Mouse (Mus musculus) forebrain, embryonic 10.5 days (tissue): ENCODE data around the gene Lsr. TPM values are rescaled to one million over a fixed set of nuclear protein-coding genes. Genes with fewer than 3 reads are reported as not detected.

Source experiments
- DNase-seq: peaks from one replicate; pipeline ENCODE4 v3.0.0-alpha.2; 2017; ENCODE audit warnings: low spot score; ENCODE audit errors: extremely low spot score
- H3K27ac ChIP-seq: fragments of 300-500 bp; sonication (generic); 2 replicates; pipeline ENCODE4 v1.5.1; 2016; ENCODE audit warnings: mild to moderate bottlenecking
- H3K27me3 ChIP-seq: fragments of 300-500 bp; sonication (generic); 2 replicates; pipeline ENCODE4 v1.6.1; 2016; ENCODE audit warnings: mild to moderate bottlenecking; ENCODE audit not compliant: poor library complexity, severe bottlenecking
- H3K36me3 ChIP-seq: fragments of 300-500 bp; sonication (generic); replicated peaks from 2 replicates; pipeline ENCODE4 v1.6.1; 2016; ENCODE audit warnings: mild to moderate bottlenecking, moderate library complexity
- H3K4me1 ChIP-seq: fragments of 300-500 bp; sonication (generic); 2 replicates; pipeline ENCODE4 v1.6.1; 2016
- H3K4me3 ChIP-seq: fragments of 300-500 bp; sonication (generic); 2 replicates; pipeline ENCODE4 v1.5.1; 2016; ENCODE audit warnings: mild to moderate bottlenecking, moderate library complexity
- H3K9me3 ChIP-seq: fragments of 300-500 bp; sonication (generic); 2 replicates; pipeline ENCODE4 v1.6.1; 2016; ENCODE audit warnings: mild to moderate bottlenecking, moderate library complexity
- WGBS: fragments of 180-500 bp; shearing (Covaris S2); methylation state at CpG from one replicate; pipeline ENCODE4 v1.1.7; 2016; 5-methylcytosine and 5-hydroxymethylcytosine counted together
- polyA plus RNA-seq: library from polyadenylated mRNA; unstranded; fragments of >200 nt; fragmentation: Nextera tagmentation; extraction: Ambion mirVana; gene quantifications from 2 replicates; pipeline ENCODE4 v1.2.1, GENCODE M21; 2016

The Lsr gene
- polyA plus RNA-seq, 1 experiment from 2014 or later, result 41.9 TPM

GRCm38 (mm10) chr7:30981703-30982102, 8.4 kb upstream of the Lsr start:
- DNase-seq, result no peak
- no peaks in the 10 kb centered on the region for H3K4me1 ChIP-seq
- no peaks in the 10 kb centered on the region for H3K27me3 ChIP-seq
- no peak overlapping the region for H3K4me3 ChIP-seq
- H3K9me3 ChIP-seq, result no peaks in the 10 kb centered on the region
- WGBS, result 90% methylated on average over 4 of the region's 4 CpGs
- H3K36me3 ChIP-seq, result no peaks in the 10 kb centered on the region
- no peak overlapping the region for H3K27ac ChIP-seq

- Histone ChIP-seq H3K4me3 (peak within 1 kb of the TSS; percentile 67), H3K36me3 (peaks cover 30% of the 10 kb centered on the region), H3K27ac (peak within 1 kb of the TSS; percentile 88), H3K4me1 (peaks cover 22% of the 10 kb centered on the region), H3K27me3 (peaks cover 23% of the 10 kb centered on the region), H3K9me3 (no peaks in the 10 kb centered on the region)
- WGBS, result under 1% methylated on average over 37 of the region's 37 CpGs
- DNase-seq, result peak; percentile 86
These were observed 431 bp upstream of the Lsr start, which contains the start of gene Fam187b for GRCm38 (mm10) chr7:30973501-30974289. TSS of gene Fam187b (plus strand) at chr7:30973790.

GRCm38 (mm10) chr7:30972426-30973250, 626 bp downstream of the Lsr start:
- Histone ChIP-seq H3K36me3 (peaks cover 38% of the 10 kb centered on the region), H3K4me1 (peaks cover 22% of the 10 kb centered on the region), H3K9me3 (no peaks in the 10 kb centered on the region), H3K27me3 (peaks cover 23% of the 10 kb centered on the region), H3K27ac (peak overlapping the region; percentile 88), H3K4me3 (peak overlapping the region; percentile 67)
- WGBS, result 2% methylated on average over 41 of the region's 41 CpGs
- peak; percentile 23 for DNase-seq

- Histone ChIP-seq H3K4me1 (peaks cover 27% of the 10 kb centered on the region), H3K4me3 (peak overlapping the region; percentile 67), H3K27me3 (peaks cover 23% of the 10 kb centered on the region), H3K9me3 (no peaks in the 10 kb centered on the region), H3K36me3 (peaks cover 44% of the 10 kb centered on the region), H3K27ac (no peak overlapping the region)
- 93% methylated on average over 15 of the region's 15 CpGs for WGBS
- no peak for DNase-seq
These were observed 1.4 kb downstream of the Lsr start for GRCm38 (mm10) chr7:30971901-30972300.

GRCm38 (mm10) chr7:30969174-30969573, 4.1 kb downstream of the Lsr start:
- peaks cover 31% of the 10 kb centered on the region for H3K4me1 ChIP-seq
- no peak overlapping the region for H3K27ac ChIP-seq
- no peak overlapping the region for H3K4me3 ChIP-seq
- no peaks in the 10 kb centered on the region for H3K9me3 ChIP-seq
- no peak for DNase-seq
- peaks cover 58% of the 10 kb centered on the region for H3K36me3 ChIP-seq
- 88% methylated on average over 4 of the region's 4 CpGs for WGBS
- peaks cover 23% of the 10 kb centered on the region for H3K27me3 ChIP-seq

GRCm38 (mm10) chr7:30968611-30969010, 4.7 kb downstream of the Lsr start:
- DNase-seq, result no peak
- H3K4me1 ChIP-seq, result peaks cover 30% of the 10 kb centered on the region
- H3K27ac ChIP-seq, result no peak overlapping the region
- 93% methylated on average over 8 of the region's 8 CpGs for WGBS
- H3K36me3 ChIP-seq, result peaks cover 62% of the 10 kb centered on the region
- peaks cover 22% of the 10 kb centered on the region for H3K27me3 ChIP-seq
- H3K9me3 ChIP-seq, result no peaks in the 10 kb centered on the region
- H3K4me3 ChIP-seq, result no peak overlapping the region

- H3K9me3 ChIP-seq, result no peaks in the 10 kb centered on the region
- H3K27ac ChIP-seq, result no peak overlapping the region
- H3K4me3 ChIP-seq, result no peak overlapping the region
- 77% methylated on average over 3 of the region's 3 CpGs for WGBS
- DNase-seq, result no peak
- H3K36me3 ChIP-seq, result peaks cover 78% of the 10 kb centered on the region
- peaks cover 10% of the 10 kb centered on the region for H3K4me1 ChIP-seq
- H3K27me3 ChIP-seq, result peaks cover 3% of the 10 kb centered on the region
These were observed 6.6 kb downstream of the Lsr start for GRCm38 (mm10) chr7:30966657-30967056.

- 78% methylated on average over 14 of the region's 14 CpGs for WGBS
- H3K9me3 ChIP-seq, result no peaks in the 10 kb centered on the region
- H3K27me3 ChIP-seq, result no peaks in the 10 kb centered on the region
- H3K4me1 ChIP-seq, result peaks cover 9% of the 10 kb centered on the region; the same call in 1 of the 2 replicates
- H3K4me3 ChIP-seq, result no peak overlapping the region
- H3K27ac ChIP-seq, result peak overlapping the region; percentile 22; the same call in 1 of the 2 replicates
- DNase-seq, result no peak
- peaks cover 78% of the 10 kb centered on the region for H3K36me3 ChIP-seq
These were observed 7.6 kb downstream of the Lsr start for GRCm38 (mm10) chr7:30965677-30966076.

GRCm38 (mm10) chr7:30964366-30964765, 8.9 kb downstream of the Lsr start:
- WGBS, result 93% methylated on average over 7 of the region's 7 CpGs
- DNase-seq, result no peak

GRCm38 (mm10) chr7:30962862-30963261, 10.4 kb downstream of the Lsr start:
- Histone ChIP-seq H3K36me3 (peaks cover 82% of the 10 kb centered on the region), H3K4me3 (no peak overlapping the region), H3K9me3 (no peaks in the 10 kb centered on the region), H3K4me1 (peaks cover 17% of the 10 kb centered on the region), H3K27ac (no peak overlapping the region), H3K27me3 (no peaks in the 10 kb centered on the region)
- no peak for DNase-seq
- WGBS, result 94% methylated on average over 5 of the region's 5 CpGs

More at GRCm38 (mm10) chr7:30964366-30964765, 8.9 kb downstream of the Lsr start:
- Histone ChIP-seq H3K27me3 (no peaks in the 10 kb centered on the region), H3K4me1 (peaks cover 9% of the 10 kb centered on the region; the same call in 1 of the 2 replicates), H3K36me3 (peaks cover 80% of the 10 kb centered on the region), H3K4me3 (no peak overlapping the region), H3K27ac (no peak overlapping the region), H3K9me3 (no peaks in the 10 kb centered on the region)

- Histone ChIP-seq H3K4me1 (peaks cover 20% of the 10 kb centered on the region), H3K9me3 (no peaks in the 10 kb centered on the region), H3K4me3 (no peak overlapping the region), H3K27me3 (no peaks in the 10 kb centered on the region), H3K27ac (no peak overlapping the region), H3K36me3 (peaks cover 71% of the 10 kb centered on the region)
- WGBS, result 84% methylated on average over 6 of the region's 6 CpGs
- no peak for DNase-seq
These were observed 13.4 kb downstream of the Lsr start for GRCm38 (mm10) chr7:30959786-30960349.

GRCm38 (mm10) chr7:30958866-30959487, 14.3 kb downstream of the Lsr start:
- Histone ChIP-seq H3K4me1 (peaks cover 21% of the 10 kb centered on the region), H3K27me3 (no peaks in the 10 kb centered on the region), H3K27ac (no peak overlapping the region), H3K36me3 (peaks cover 74% of the 10 kb centered on the region), H3K4me3 (no peak overlapping the region), H3K9me3 (no peaks in the 10 kb centered on the region)
- WGBS, result 94% methylated on average over 9 of the region's 9 CpGs
- DNase-seq, result no peak
